Mouse (Mus musculus) cerebellum, adult 11 months (tissue): Measurements from ENCODE around the gene Ube2h.
A peak's percentile ranks its signal among the peaks of the same experiment; 100 is the strongest.
"Not testable (repeated sequence)": the region's sequence is repeated elsewhere in the genome, so short reads cannot be mapped to it uniquely, and the experiment has no call there.

Experiments used
- DNase-seq: peaks from one replicate; pipeline ENCODE4 v3.0.0; 2022

The Ube2h gene

DNA sequence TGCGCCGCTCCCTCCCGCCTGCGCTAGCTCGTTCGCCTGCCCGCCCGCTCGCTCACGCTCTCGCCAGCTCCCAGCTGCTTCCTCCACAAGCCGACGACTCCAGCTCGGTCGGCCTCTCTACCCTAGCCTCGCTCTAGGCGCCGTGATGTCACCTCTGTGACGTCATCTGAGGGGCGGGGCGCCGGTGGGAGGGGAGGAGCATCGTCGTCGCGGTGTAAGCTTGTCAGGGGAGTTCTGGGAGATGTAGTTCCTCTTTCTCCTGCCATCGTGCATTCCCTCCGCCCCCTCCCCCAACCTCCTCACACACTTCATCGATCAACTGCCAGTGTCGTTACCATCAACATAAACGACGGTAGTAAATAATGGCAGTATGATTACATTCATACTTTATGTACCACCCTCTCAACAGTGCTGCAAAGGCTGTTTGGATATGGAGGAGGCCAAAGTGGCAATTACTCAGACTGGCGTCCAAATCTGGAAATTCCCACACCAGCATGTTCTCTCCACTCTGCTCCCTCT lies at the start of gene Ube2h:
Gene Ube2h (minus strand): TSS at position 141 of the 519 bp plus-strand sequence.
- peak; percentile 100 for DNase-seq

- no peak for DNase-seq
Observed at GRCm38 (mm10) chr6:30353661-30354060, 49.3 kb upstream of the Ube2h start.

DNA sequence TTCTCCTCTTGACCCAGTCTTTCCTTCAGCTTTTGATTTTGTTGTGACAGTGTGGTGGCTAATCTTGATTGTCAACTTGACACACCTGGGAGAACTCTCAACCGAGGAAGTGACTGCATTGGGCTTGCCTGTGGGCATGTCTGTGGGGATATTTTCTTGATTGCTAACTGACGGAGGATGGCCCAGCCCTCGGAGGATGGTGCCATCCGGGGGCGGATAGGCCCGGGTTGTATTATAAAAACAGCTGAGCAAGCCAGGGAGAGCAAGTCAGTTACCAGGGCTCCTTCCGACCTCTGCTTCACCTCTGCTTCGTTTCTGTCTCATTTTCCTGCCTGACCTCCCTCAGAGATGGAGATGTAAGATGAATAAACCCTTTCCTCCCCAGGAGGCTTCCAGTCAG lies 48.4 kb upstream of the Ube2h start:
- DNase-seq: no peak

DNA sequence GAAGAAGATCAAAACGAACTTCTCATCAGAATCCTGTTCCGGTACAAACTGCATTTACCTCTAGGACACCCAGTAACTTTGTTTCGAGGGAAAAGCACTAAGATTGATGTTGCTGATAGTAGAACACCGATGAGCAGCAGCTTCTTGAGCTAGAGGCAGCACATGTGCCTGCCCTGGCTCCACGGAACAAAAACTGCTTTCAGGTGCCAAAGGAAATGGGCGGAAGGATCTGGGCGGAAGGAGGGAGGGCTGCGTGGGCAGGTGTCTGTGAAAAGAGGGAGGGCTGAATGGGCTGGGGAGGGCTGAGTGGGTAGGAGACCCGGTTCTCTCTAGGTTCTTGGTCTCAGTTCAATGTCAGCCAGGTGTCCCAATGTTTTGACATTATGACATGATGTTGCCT lies 47.0 kb upstream of the Ube2h start:
- no peak for DNase-seq

GRCm38 (mm10) chr6:30347288-30347801 lies 43.0 kb upstream of the Ube2h start:
- no peak for DNase-seq

GRCm38 (mm10) chr6:30346737-30347136 lies 42.4 kb upstream of the Ube2h start:
- no peak for DNase-seq

- no peak for DNase-seq
Observed at GRCm38 (mm10) chr6:30344032-30344431, 39.7 kb upstream of the Ube2h start.

GRCm38 (mm10) chr6:30340231-30340873 lies 36.0 kb upstream of the Ube2h start:
- no peak for DNase-seq

DNA sequence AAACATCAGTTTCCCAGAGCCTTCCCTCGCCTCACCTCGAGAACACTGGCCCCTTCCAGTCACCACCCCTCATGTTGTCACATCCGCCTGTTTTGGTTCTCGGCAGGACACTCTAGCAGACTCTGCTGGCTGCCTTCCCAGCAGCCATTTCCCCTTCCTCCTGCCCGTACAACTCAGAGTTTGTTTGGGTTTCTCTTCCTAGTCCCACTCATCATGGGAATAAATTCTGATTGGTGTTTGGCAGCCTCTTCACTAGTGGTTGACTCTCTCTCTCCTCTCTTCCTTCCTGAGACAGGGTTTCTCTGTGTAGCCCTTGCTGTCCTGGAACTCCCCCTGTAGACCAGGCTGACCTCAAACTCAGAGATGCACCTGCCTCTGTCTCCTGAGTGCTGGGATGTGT lies 32.6 kb upstream of the Ube2h start:
- DNase-seq: no peak

DNA sequence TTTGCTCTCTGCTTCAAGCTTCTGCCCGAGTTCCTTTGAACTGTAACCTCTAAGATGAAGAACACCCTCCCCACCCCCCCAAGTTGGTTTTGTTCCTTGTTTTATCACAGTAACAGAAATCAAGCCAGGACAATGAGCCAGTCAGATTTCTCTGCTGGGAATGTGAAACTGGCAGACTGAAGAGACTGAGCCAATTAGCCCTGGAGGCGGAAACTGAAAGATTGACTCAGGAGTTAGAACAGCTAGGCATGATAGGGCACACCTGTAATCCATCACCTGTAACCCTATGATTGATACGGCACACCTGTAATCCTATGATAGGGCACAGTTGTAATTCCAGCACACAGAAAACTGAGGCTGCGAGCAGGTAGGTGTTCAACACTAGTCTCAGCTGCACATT lies 27.9 kb upstream of the Ube2h start:
- DNase-seq: no peak

- DNase-seq: no peak
Observed at GRCm38 (mm10) chr6:30330706-30331105, 26.4 kb upstream of the Ube2h start.

DNA sequence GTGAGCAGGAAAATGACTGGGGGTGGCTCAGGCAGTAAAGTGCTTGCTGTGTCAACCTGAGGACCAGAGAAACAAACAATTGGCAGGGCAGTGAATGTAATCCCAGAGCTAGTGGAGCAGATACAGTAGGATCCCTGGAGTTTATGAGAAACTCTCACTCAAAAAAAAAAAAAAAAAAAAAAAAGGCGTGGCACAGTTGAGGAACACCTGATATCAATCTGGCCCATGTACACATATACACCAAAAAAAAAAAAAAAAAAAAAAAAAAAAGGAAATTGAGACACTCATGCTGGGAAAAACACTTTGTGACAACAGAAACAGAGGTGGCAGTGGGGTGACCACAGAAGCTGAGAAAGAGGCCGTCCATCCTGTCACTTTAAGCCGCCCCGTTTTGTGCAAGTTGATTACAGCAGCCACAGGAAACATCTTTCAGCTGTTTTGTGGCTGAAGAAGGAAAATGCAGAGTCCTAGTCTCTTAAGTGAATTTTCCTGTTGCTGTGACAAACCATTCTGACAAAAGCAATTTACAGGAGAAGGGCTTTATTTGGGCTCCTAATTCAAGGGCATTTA lies 21.7 kb upstream of the Ube2h start:
- no peak for DNase-seq

- DNase-seq: no peak
Observed at GRCm38 (mm10) chr6:30321002-30321401, 16.7 kb upstream of the Ube2h start.

GRCm38 (mm10) chr6:30319216-30319615 lies 14.9 kb upstream of the Ube2h start:
- DNase-seq: no peak

GRCm38 (mm10) chr6:30312006-30312405 lies 7.7 kb upstream of the Ube2h start:
- no peak for DNase-seq

GRCm38 (mm10) chr6:30308751-30309150 lies 4.4 kb upstream of the Ube2h start:
- no peak for DNase-seq

DNA sequence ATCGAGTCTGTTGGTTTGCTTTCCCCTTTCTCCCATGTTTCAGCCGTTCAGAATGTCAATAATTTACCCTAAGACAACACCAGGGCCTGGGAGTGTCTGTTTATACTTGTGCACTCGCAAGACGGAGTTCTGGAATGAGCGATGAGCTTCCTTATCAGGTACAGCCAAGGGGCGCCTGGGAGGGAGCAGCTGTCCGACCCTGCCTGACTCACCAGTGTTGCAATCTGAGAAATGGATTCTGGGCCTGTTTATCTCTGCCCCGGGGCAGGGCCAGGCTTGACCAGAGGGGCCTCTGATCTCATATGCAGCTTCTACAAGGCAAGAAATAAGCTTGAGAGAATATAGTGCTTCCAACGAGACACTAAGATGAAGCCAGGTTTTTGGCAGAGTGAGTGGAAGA lies 3.4 kb upstream of the Ube2h start:
- DNase-seq: no peak

GRCm38 (mm10) chr6:30303771-30304398 lies 454 bp downstream of the Ube2h start:
- not testable (repeated sequence) for DNase-seq

- peak; percentile 27 for DNase-seq
Observed at GRCm38 (mm10) chr6:30302781-30303631, 1.3 kb downstream of the Ube2h start.

- no peak for DNase-seq
Observed at GRCm38 (mm10) chr6:30302156-30302555, 2.2 kb downstream of the Ube2h start.

DNA sequence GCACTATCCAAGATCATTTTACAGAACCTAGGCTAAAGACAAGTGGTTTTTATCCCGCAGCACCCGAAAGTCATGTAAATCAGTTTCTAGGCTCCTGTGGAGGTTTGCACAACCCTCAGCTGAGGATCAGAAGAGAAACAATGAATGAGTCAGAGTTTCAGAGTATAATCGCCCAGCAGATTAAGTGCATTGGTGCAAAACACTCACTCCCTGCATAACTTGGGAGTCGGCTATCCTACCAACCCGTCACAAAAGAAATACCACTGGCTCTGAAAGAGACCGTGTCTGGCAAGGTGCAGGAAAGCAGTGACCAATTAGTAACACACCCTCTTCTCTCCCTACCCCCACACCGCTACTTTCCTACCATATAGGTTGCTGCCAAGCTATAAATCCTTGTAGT lies 3.4 kb downstream of the Ube2h start:
- no peak for DNase-seq

- DNase-seq: peak; percentile 65
Observed at GRCm38 (mm10) chr6:30300372-30300771, 4.0 kb downstream of the Ube2h start.

DNA sequence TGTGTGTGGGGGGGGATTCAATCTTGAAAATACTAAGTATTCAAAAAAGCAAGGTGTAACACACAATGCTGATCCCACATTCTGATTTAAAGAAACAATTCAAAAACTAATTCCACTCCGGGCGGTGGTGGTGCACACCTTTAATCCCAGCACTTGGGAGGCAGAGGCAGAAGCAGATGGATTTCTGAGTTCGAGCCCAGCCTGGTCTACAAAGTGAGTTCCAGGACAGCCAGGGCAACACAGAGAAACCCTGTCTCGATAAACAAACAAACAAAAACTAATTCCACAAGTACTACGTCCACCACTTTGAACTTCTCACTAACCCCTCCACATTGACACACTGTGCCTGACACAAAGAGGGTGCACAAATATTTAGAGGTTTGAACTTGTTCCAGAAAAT lies 4.7 kb downstream of the Ube2h start:
- DNase-seq: no peak
